Mouse (Mus musculus) brown adipose tissue, adult 24 weeks (tissue): Measurements from ENCODE around the gene Incenp. TPM values are rescaled to one million over a fixed set of nuclear protein-coding genes. Genes with fewer than 3 reads are reported as not detected.
A peak's percentile ranks its signal among the peaks of the same experiment; 100 is the strongest.
"Not testable (repeated sequence)": the region's sequence is repeated elsewhere in the genome, so short reads cannot be mapped to it uniquely, and the experiment has no call there.

ENCODE experiments used
- H3K27ac ChIP-seq: fragments of 200-500 bp; replicated peaks from 2 replicates; pipeline ENCODE4 v1.5.1; 2012; ENCODE audit warnings: low read depth, mild to moderate bottlenecking, low read length
- H3K4me1 ChIP-seq: fragments of 200-500 bp; 2 replicates; pipeline ENCODE4 v1.6.1; 2012; ENCODE audit warnings: low read length, mixed read lengths; ENCODE audit not compliant: control insufficient read depth, insufficient read depth, insufficient read length
- H3K4me3 ChIP-seq: fragments of 200-500 bp; 2 replicates; pipeline ENCODE4 v1.5.1; 2012; ENCODE audit warnings: low read depth, mild to moderate bottlenecking, low read length, moderate library complexity; ENCODE audit not compliant: insufficient read depth
- polyA plus RNA-seq: library from polyadenylated mRNA; stranded (reverse); fragments of >200 nt; gene quantifications from 2 replicates; pipeline ENCODE4 v1.2.4, GENCODE M21; 2012; ENCODE audit not compliant: missing spikeins, insufficient read depth, insufficient read length

Incenp gene
- polyA plus RNA-seq, 1 experiment = 2.5 TPM

DNA sequence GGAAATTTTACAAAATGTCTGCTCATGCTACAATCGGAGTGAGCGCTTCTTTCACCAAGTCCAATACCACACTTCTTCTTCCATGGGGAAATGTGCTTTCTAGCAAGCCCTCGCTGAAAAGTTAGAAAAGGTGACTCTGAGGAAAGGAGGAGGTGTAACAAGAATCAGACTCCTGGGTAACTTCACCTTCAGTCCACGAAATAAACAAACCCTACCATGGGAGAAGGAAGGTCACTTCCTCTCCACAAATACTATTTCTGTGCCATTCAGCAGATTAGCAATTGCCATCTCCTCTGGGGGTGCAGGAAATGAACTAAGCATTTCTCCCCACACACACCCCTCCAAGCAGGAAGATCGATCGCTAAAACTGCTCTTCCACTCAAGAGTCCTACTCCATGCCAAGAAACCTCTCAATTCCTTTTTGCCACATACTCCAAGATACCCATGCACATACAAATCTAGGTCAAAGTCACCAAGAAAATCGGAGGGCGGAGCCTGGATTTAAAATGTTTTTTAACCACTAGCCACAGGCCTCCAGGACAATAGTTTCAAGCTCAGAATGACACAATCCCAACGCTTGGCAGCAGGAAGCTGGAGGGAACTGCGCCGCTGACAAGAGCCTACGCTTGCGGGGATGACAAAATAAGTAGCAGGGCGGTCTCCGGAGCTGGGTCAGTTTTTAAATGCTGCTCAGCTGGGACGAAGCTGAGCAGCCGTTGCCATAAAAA is 848 bp downstream of the Incenp start:
- H3K4me3 ChIP-seq = peak overlapping the region; percentile 79
- H3K4me1 ChIP-seq = peaks cover 4% of the 10 kb centered on the region; the same call in 1 of the 2 replicates
- 0 out of 2 replicates have a peak overlapping the region, but pooled peaks have one; percentile 1 for H3K27ac ChIP-seq

DNA sequence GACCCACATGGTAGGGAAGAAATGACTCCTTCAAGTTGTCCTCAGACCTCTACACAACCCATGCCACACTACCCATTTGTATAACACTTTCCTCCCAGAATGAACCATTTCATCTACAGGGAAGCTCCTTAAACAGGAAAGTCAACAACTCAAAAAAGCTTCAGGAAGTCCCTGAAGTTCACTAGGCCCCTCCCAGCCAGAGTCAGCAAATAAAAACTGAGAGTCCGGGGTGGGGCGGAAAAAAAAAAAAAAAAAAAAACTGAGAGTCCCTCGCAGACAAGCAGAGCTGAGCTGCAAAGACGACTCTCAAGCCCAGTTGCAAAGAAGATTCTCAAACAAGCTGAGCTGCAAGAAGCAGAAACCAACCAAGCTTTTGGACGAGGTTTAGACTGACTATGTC is 3.3 kb downstream of the Incenp start:
- Histone ChIP-seq H3K27ac (no peak overlapping the region), H3K4me1 (peaks cover 4% of the 10 kb centered on the region; the same call in 1 of the 2 replicates), H3K4me3 (no peak overlapping the region)

DNA sequence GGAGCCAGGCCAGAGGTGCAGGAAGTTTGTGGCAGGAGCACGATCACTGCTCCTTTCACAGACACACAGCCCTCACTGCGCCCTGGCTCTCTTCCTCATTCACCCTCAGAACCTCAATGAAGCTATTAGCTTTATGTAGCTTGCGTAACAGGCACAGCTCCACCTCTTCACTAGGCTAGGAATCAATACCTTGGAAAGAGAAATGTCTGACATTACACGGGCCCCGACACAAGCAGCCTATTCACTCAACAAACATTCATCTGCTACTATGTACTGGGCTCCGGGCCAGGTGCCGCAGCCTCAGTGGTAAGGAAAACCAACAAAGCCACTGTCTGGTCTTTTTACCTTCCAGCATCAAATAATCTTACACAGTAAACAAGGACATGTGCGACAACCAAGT is 12.6 kb downstream of the Incenp start:
- H3K27ac ChIP-seq = no peak overlapping the region
- no peak overlapping the region for H3K4me3 ChIP-seq
- no peaks in the 10 kb centered on the region; the same call in 1 of the 2 replicates for H3K4me1 ChIP-seq

DNA sequence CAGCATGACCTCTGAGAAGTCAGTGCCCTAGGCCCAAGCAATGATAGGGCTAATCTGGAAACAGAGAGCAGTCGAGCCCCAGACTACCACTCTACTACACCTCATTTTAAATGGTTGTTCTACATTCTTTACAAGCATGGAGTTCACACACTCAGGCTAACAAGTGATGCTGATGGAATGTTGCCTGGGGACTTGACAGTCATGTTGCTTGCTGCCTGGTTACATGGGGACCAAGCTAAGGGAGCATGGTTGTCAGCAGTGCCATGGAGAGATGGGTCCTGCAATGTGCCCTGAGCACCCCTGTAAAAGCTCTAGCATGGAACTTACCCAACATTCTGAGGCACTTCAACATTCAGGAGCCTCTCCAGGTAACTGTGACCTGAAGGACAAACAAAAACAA is 13.0 kb downstream of the Incenp start:
- Histone ChIP-seq H3K4me3 (no peak overlapping the region), H3K27ac (no peak overlapping the region), H3K4me1 (no peaks in the 10 kb centered on the region; the same call in 1 of the 2 replicates)

DNA sequence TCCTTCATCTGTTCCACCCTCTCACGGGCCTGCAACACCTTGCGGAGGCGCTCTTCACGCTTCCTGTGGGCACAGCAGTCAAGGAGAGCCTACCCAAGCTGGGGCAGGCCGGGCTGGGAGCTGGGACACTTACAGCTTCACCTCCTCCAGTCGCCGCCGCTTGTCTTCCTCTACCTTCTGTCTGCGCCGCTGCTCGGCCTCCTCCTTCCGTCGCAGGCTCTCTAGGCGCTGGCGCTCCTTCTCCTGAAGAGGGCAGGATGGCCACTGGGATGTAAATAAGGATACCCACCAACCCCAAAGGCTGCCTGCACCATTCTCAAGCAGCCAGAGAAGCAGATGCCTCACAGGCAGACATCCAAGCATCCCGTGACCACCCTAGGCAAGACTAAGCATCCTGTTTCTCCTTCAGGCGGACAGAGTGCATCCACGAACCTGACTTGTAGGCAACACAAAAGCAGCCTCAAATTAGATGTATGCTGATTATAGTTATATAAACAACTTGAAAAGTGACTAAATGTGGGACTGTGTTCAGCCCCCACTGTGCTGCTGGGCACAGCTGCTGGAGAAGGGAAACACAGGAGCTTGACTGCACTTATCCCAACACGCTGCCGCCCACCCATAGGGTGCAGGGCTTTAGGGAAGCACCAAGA is 21.0 kb downstream of the Incenp start:
- H3K4me1 ChIP-seq = no peaks in the 10 kb centered on the region
- no peak overlapping the region for H3K4me3 ChIP-seq
- no peak overlapping the region for H3K27ac ChIP-seq

DNA sequence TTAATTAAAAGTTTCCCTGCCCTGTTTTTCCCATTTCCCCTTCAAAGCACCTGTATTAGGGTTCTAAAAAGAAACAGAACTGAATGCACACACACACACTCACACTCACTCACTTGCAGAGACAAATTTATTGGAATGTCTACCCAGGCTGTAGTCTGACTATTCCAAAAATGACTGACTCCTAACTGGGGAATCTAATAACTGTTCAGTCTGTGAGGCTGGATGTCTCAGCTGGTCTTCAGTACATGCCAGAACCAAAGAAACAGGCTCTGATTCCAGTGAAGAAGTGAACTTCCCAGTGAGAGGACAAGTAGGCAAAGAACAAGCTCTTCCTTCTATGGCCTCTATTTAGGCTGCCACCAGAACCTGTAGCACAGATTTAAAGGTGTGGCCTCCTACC is 33.9 kb downstream of the Incenp start:
- H3K4me1 ChIP-seq = no peaks in the 10 kb centered on the region
- H3K4me3 ChIP-seq = no peak overlapping the region
- H3K27ac ChIP-seq = no peak overlapping the region

DNA sequence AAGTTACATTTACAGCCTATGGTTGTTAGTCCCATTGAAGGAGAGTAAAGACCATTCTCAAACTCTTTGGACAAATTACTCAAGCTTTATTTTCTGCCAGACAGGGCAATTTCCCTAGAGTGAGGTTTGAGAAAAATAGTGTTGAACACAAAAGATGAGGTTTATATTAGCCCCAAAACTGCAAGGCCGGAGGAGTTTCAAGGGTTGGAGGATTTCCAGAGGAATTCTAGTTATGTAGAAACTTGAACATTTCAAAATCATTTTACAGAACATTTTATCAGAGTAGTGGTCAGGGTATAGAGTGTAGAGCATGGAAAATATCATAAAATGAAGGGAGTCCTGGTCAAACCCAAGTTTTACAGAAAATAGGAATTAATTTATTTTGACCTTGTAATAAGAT is 34.5 kb downstream of the Incenp start:
- Histone ChIP-seq H3K27ac (no peak overlapping the region), H3K4me1 (no peaks in the 10 kb centered on the region), H3K4me3 (no peak overlapping the region)

DNA sequence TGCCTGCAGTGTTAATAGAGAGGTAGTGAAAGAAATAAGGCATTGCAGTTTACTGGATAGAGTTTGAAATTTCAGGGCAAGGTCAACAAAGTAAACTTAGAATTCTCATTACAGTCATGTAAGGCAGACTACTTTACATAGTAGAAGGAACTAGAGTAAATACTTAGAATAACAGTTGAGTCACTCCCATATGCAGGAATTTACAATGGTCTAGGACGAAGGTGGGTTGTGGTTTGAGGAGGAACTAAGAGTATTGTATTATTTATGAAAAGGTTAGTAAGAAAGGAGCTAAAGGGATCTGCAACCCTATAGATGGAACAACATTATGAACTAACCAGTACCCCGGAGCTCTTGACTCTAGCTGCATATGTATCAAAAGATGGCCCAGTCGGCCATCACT is 38.5 kb downstream of the Incenp start:
- not testable (repeated sequence) for H3K4me1 ChIP-seq, H3K4me3 ChIP-seq, H3K27ac ChIP-seq

DNA sequence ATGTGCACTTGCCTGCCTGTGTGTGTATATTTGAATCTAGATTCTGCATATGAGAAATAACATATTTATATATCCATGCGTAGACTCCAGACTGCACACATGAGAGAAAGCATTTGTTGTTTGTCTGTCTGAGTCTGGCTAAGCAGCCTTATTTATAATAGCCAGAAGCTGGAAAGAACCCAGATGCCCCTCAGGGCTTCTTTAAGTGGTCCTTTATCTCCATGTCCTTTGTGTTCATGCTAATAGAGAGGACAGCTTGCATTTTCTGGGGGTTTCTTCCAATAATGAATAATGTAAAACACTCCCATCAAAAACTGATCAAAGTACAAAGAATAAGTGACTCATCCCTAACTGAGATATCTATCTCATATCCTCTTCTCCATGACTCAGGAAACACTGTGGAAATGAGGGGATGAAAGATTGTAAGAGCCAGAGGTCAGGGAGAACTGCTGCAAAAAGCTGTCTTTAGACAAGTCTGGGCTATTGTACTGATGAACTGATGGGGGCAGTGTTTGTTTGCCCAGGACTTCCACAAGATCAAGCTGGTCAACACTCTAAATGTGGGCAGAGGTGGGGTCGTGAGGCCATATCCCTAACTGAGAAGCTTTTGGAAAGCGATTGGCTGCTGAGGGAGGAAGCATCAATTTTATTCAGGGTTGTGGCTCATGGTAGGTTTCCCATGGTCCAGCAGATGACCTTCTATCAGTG is 49.8 kb downstream of the Incenp start:
- H3K4me1 ChIP-seq, H3K4me3 ChIP-seq, H3K27ac ChIP-seq: not testable (repeated sequence)

DNA sequence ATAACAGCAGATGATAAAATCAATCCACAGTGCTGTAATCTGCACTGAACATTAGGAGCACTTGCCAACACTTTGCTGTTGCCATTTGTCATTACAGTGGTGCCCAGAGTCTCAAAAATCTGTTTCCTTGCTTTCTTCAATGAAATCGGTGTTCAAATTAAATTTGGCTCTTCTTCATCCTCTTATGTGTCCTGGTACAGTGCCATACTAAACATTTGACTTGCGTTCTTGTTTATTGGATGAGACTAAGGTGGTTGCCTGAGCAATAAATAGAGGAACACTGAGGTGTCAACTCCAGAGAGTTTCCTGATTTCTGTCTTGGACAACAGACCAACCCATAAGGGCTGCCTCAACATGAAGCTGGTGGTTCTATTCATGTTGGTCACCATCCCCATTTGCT is 52.1 kb downstream of the Incenp start, which contains the start of gene Scgb2a2:
Scgb2a2 (plus strand) TSS at position 301 of the 400 bp plus-strand sequence.
- Histone ChIP-seq H3K4me1 (no peaks in the 10 kb centered on the region), H3K27ac (no peak within 1 kb of the TSS)

DNA sequence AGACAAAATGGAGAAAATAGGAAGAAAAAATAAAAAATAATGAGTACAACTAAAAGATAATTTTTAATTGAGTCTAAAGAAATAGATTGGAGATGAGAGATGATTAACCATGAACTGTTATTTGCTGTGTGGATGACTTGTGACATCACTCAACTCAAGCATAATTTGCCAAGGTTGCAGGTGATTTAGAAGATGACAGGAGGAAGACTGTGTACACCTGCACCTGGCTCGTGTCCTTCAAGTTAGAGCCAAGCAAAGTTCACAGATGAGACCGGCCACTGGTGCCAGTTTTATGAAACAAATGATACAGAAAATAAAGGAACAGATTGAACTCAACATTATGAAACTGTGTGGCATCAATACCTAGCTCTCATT is 62.0 kb downstream of the Incenp start:
- Histone ChIP-seq H3K4me3 (no peak overlapping the region), H3K4me1 (no peaks in the 10 kb centered on the region)

More for the DNA sequence above, 52.1 kb downstream of the Incenp start, which contains the start of gene Scgb2a2:
- no peak within 1 kb of the TSS for H3K4me3 ChIP-seq

DNA sequence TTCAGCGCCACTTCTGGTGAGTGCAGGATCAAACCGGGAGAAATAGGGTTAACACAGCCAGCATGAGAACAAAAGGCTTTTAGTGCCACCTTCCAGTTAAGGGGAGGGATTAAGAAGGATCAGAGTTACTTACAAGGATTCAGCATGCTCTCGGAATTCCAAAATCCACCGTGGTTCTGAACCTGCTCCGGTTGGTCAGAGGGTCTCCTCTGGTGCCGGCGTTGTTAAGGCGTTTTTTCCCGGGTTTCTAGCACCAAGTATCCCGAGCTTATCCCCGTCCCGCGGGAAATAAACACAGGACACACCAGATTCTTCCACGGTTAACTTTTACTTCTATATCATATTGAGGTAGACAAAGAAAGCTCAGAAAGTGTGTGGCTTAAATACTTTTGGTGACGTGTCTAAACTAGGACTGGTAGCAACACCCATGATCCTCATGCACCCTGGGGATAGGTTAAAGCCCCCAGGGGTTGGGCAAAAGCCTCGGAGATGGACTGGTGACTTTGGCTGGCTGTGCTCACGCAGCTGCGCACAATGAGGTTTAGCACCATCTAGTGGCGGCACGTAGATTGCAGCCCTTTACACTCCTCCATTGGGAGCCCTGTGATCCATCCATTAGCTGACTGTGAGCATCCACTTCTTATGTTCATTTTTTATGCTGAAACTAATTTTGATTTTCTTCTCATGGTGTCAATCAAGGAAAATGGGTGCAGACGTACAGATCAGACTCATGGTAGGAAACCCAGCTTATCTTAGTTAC is 62.6 kb downstream of the Incenp start:
- peak overlapping the region; percentile 63; the same call in 1 of the 2 replicates for H3K27ac ChIP-seq
- not testable (repeated sequence) for H3K4me1 ChIP-seq
- H3K4me3 ChIP-seq = peak overlapping the region; percentile 45

More for the DNA sequence above, 62.0 kb downstream of the Incenp start:
- no peak overlapping the region for H3K27ac ChIP-seq
